Mouse (Mus musculus) cerebellum, adult (tissue): ENCODE measurements at regions not wholly inside any gene's neighbourhood (a gene's known extent, or its start where the extent isn't known, plus 50 kb on each side); places are given as distances from the start of the nearest gene placed in this dataset.
A peak's percentile ranks its signal among the peaks of the same experiment; 100 is the strongest.

Experiments
- ATAC-seq: cut with Nextera tagmentation; 2 replicates; pipeline ENCODE4 v1.9.2; 2017; ENCODE audit warnings: mild to moderate bottlenecking, moderate library complexity, mixed read lengths; ENCODE audit not compliant: insufficient number of reproducible peaks, low FRiP score, low TSS enrichment

DNA sequence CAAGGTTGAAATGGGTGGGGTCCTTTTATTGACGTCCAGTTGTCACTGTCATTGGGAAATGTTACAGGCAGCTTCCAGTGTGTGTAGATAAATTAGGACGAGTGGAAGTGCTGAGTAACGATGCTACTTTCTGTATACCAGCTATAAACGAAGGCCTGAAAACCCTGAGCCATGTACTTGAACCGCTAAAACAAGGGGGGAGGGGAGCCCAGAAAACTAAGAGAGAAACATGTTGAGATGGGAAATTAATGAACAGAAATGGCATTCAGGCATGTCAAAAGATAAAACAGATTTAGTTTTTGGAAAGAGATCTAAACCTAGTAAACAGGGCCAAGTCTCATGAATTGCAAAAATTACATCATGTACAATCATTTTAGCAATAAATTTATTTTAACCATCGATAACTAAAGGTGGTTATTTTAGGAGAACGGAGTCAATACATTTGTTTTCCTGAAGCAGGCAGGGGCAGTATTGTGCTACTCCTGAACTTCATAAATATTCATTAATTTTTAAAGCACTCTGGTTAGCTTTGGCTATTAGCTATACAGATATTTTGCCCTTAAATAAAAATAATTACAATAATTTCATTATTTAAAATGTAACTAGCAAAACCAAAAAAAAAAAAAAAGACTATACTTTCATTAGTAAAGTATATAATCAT, 92.1 kb upstream of the Ssbp2 start:
- ATAC-seq, result no peak

DNA sequence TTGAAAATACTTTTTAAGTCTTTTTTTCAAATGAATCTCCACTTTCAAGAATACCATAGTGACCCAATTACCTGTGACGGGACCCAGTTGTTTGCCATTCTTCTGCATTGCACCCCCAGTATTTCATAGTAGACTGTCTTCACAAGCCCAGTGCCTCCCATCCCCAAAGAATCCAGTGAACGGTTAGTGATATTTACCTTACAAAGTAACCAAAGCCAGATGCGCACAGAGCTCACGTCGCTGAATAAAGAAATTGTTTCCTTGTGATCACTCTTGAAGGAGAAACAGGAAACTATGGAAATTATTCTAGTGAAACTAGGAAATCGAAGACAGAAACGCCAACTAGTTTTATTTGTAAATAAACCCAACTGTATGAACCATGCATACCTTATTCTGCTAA, 91.4 kb upstream of the Ssbp2 start:
- no peak for ATAC-seq

DNA sequence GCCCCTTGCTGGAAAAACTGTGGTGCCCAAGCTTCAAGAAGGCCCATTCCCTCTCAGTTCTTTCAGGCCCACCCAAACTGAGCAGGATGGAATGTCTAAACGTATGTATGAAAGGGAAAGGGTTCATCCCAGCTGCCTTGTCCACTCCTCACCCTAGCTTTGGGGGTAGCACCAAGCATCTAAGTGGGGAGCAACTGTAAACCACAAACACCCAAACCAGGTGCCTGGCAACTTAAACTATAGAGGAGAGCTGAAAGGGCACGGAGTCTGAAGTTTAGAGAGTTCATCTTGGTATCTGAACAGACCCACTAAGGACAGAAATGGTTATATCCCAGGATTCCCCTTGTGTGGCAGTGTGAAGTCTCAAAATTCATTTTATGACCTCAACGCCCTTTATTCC, 90.1 kb upstream of the Ssbp2 start:
- no peak for ATAC-seq

DNA sequence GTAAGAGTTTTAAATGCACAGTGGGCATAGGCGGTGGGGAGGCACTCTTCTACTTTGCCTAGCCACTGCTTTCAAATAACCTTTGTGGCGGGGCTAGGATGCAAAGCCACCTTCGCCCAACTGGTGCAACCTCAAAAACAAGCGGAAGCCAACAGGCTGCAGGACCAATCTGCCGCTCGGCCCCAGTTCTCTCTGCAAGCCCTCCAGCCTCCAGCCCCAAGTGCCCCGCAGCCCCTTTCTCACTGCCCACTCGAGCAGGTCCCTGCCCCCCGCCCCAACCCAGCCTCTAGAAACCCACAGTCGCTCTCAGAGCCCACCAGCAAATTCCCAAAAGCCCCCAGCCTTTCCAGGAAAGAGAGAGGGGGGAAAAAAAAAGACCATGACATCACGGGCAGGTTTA, 89.6 kb upstream of the Ssbp2 start:
- peak; percentile 32 for ATAC-seq

DNA sequence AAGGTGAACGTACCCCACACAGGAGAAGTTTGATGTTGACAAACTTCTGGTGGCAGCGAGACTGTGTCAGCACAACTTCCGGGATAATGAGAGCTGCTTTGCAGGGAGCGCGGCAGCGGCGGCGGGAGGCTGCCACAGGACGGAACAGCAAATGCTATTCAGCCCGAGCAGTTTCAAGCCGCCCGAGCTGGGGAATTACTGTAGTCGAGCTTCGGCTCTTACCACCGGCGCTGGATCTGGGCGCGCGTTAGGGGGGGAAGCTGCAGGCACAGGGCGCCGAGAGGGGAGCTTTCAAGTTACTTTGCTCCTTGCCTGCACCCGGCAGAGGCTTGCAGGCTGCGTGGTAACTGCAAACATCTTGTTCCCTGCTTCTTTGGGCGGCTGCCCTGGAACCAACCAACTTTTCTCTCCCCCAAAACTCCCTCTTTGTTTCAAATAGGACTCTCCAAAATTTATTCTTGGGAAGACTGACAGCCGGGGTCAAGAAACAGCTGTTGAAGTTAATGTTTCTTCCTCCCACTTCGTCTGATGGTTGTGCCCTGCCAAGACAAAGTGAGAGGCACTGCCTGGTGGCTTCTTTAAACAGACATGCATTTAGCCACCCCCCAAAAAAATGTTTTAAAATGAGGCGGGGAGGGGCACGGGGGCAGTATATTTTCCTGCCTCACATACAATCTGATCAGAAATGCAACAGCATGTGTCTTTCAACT, 89.0 kb upstream of the Ssbp2 start:
- peak; percentile 65 for ATAC-seq

DNA sequence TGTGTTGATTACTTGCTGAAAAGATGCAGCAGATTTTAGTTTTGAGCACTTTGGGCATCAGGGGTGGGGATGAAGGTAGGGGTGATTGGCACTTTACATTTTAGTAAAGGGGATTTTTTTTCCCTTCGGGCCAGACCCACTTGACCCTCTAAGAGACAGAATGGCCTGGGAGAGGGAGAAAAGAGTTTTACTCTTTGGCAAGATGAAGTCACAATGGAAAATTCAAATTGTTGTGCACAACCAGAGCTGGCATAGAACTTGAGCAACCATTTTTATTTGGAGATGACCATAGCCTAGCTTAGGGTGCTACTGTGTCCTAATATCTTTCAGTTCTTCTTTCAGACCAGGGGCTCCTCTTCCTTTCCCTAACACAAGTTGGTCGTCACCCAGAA, 88.5 kb upstream of the Ssbp2 start:
- ATAC-seq, result no peak

DNA sequence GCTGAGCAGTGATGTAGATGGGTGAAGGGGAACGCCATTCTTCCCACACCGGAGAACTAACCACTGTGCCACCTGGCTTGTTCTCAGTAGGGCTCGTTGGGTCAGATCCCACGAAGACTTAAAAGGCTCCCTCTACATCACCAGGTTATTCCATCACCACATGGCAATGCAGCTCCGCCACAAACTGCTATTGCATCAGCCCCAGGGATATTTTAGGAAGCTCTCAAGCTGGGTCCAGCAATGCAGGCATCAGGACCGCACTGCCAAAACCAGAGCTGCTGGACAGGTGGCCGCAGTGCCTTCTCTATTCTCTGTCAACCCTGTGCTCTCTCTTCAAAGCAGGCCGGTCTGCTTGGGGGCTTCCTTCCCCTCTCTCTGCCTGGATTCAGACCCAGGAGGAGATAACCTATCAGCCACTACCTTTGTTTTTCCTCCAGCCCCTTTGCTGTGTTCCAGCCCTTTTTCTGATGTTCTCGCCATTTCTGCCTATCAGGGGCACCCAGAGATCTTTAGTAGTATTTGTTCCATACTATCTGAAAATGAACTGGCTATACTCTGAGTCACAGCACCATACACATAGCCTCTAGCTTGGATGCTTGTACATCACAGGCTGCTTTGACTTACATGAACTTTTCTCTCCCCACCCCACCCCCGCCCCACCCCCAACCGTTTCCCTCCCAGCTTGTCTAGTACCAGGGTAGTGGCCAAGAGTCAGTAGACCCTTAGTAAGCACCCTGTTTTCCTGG, 87.8 kb upstream of the Ssbp2 start:
- ATAC-seq, result peak; percentile 83

DNA sequence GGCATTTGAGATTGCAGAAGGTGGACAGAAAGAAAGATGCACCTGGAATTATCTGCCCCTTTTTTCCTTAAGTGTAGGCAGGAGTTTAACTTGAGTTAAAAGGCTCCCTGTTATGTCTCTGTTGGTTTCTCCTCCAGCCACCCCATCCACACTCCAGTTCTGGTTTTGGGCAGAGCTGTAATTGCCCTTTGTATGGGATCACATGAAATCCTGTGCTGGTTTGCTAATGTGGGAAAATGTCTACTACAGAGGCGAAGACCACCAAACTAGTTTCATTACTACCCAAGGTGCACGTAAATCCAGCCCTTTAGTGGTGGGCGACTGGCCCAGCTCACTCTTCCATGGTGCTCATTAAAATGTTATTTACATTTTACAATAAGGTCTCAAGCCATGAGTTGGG, 85.9 kb upstream of the Ssbp2 start:
- ATAC-seq, result no peak

DNA sequence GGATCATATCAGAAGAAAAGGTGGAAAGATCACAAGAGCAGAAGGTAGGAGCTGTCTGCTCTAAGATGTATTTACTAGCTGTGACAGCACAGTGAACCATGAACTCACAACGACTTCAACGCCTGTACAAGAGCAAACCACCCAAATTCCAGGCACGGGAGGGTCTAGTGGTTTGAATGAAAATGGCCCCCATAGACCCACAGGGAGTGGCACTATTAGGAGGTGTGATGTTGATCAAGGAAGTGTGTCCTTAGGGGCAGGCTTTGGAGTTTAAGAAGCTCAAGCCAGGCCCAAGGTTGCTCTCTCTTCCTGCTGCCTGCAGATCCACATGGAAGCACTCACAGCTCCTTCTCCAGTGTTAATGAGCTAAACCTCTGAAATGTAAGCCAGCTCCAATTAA, 83.5 kb upstream of the Ssbp2 start:
- no peak for ATAC-seq

DNA sequence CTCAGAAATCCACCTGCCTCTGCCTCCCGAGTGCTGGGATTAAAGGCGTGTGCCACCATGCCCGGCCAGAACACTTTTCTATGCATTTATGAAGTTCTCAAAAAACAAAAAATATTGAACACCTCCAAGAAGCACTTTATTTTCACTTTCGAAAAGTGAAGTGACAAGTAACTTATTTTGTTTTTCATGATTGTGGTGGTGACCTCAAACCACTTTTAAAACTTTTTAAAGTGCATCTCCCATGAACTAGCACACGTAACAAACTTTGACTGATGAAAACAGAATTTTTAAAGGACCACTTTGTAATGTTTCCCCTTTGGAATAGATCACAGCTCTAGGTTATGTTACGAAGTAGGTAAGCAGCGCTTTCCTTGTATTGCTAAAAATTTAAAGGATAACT, 82.7 kb upstream of the Ssbp2 start:
- ATAC-seq, result no peak

DNA sequence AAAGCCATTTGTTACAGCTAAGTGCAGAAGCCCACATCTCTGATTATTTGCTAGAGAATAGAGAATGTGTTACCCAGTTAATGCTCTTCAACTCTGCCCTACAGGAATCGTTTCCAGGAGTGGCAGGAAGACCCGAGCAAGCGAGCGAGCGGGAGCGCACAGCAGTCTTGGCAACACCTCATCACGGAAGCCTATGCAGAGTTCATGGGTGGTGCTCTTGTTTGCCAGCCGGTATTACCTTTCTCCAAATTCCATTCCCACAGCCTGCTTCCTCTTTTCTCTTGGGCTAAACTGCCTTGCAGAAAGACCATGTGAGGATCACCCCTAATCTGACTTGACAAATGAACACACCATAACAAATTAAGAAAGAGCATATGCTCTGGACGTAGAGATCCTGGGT, 82.1 kb upstream of the Ssbp2 start:
- ATAC-seq, result no peak

DNA sequence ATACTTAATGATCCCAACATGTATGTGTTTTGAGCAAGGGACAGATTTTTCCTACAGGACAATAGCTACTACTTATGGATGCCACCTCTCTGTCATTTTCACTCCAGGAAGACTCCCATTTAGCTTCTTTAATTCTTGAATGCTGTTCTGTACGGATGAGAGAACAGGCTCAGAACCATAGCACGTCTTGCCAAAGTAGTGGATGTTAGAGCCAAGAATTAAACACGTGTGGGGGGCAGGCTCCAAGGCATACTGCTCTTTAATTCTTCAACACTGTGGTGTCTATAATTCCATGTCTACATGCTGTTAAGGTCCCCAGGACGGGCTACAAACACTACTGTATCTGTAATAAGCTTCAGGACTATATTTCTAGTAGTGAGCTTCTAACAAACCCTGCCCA, 74.7 kb upstream of the Ssbp2 start:
- no peak for ATAC-seq

DNA sequence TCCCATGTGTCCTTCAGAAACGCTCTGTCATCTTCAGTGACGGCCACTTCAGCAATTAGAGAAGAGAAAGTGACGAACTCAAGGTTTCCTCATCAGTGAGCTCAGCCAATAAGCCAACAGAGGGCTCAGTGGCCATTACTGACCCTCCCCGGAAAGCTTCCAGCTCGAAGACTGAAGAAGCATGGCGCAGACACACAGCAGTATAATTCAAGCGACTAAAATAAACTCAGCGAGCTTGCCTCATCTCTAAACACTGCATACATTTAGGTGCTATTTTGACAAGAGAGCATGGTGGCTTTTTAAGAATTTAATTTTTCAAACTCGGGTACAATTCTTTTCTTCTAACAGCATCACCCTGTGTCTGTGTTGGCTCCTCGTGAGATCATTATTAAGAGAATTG, 72.2 kb upstream of the Ssbp2 start:
- no peak for ATAC-seq

DNA sequence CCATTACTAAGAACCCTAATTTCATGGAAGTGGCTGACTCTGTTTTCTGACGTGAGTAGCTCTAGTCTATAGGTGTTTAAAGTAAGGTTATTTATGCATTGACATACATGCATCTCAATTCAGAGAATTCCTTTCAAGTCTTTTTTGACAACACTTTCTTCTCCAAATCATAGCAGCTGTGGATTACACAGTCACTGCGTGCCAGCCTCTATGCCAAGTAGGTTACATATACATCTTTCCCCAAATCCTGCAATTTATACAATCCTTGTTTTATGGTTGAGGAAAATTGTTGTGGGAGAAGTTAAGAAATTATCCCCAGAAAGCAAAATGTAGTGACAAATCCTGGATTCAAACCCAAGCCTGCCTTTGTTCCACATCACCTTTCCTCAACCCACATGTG, 56.5 kb upstream of the Ssbp2 start:
- ATAC-seq, result no peak

DNA sequence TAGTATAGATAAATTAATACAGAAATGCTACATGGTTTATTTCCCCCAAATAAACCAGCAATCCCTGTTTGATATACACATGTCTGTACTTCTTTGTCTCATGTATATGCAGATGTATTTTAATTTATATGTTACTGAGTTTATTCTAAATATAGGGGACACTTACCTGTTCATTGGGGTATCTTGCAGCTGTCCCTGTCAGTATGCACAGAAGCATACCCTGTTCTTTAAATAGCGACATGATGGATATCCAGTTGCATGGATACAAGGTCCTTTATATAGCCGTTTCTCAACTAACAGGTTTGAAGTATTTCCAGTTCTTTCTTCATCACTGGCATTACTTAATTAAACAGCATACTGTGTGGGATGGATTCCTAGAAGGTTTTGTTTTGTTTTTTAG, 55.1 kb upstream of the Ssbp2 start:
- ATAC-seq, result no peak

DNA sequence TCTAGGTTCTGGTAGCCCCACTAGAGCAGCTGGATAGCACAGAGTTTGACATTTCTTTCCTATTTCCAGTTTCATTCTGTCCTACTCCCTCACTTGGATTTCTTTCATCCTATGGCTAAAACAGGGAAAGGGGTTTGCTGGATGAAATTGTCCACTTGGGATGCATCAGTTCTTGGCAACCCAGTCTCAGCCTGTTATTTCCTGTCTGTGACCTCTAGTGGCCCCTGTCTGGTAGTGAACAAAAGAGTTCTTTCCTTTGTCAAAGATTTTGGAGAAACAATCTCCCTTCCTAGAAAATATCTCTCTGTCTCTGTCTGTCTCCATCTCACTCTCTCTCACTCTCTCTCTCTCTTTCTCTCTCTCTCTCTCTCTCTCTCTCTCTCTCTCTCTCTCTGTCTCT, 50.0 kb upstream of the Ssbp2 start:
- no peak for ATAC-seq
